Mouse (Mus musculus) kidney, adult 2 months (tissue): ENCODE measurements around the gene Lrrc4c.

Source experiments
- CTCF ChIP-seq: fragments of 200-500 bp; conservative IDR thresholded peaks from 2 replicates; pipeline ENCODE4 v1.5.1; 2011; ENCODE audit warnings: low read depth, mild to moderate bottlenecking, control low read depth, low read length, moderate library complexity, mixed read lengths; ENCODE audit not compliant: insufficient read depth, insufficient read length
- POLR2A ChIP-seq: fragments of 200-500 bp; IDR thresholded peaks from one replicate; pipeline ENCODE4 v1.6.1; 2011; ENCODE audit warnings: low read depth, low read length, control low read depth

GRCm38 (mm10) chr2:97369978-97370377 is 1052.0 kb downstream of the Lrrc4c start:
- TF ChIP-seq CTCF, result no peak
- TF ChIP-seq POLR2A, result no peak
